Mouse (Mus musculus) limb, embryonic 10.5 days (tissue): ENCODE results near the gene Pde10a. TPM values are rescaled to one million over a fixed set of nuclear protein-coding genes. Genes with fewer than 3 reads are reported as not detected.

ENCODE experiments used
- DNase-seq: peaks from one replicate; pipeline ENCODE4 v3.0.0-alpha.2; 2017; ENCODE audit warnings: low spot score
- H3K27ac ChIP-seq: fragments of 300-500 bp; sonication (generic); 2 replicates; pipeline ENCODE4 v1.5.1; 2016; ENCODE audit warnings: mild to moderate bottlenecking
- H3K27me3 ChIP-seq: fragments of 300-500 bp; sonication (generic); 2 replicates; pipeline ENCODE4 v1.6.1; 2016; ENCODE audit warnings: low read depth, mild to moderate bottlenecking; ENCODE audit not compliant: poor library complexity, severe bottlenecking
- H3K36me3 ChIP-seq: fragments of 300-500 bp; sonication (generic); 2 replicates; pipeline ENCODE4 v1.6.1; 2016; ENCODE audit warnings: mild to moderate bottlenecking, moderate library complexity
- H3K4me1 ChIP-seq: fragments of 300-500 bp; sonication (generic); 2 replicates; pipeline ENCODE4 v1.6.1; 2016
- H3K4me3 ChIP-seq: fragments of 300-500 bp; sonication (generic); 2 replicates; pipeline ENCODE4 v1.5.1; 2016; ENCODE audit warnings: mild to moderate bottlenecking, moderate library complexity
- H3K9me3 ChIP-seq: fragments of 300-500 bp; sonication (generic); replicated peaks from 2 replicates; pipeline ENCODE4 v1.6.1; 2016; ENCODE audit warnings: mild to moderate bottlenecking
- WGBS: fragments of 180-500 bp; shearing (Covaris S2); methylation state at CpG from one replicate; pipeline ENCODE4 v1.1.7; 2016; 5-methylcytosine and 5-hydroxymethylcytosine counted together
- polyA plus RNA-seq: library from polyadenylated mRNA; unstranded; fragments of >200 nt; fragmentation: Nextera tagmentation; extraction: Ambion mirVana; gene quantifications from 2 replicates; pipeline ENCODE4 v1.2.1, GENCODE M21; 2016

Pde10a gene
- polyA plus RNA-seq, 1 experiment from 2014 or later: 1.6 TPM

- Histone ChIP-seq H3K4me3 (no peak overlapping the region), H3K9me3 (no peaks in the 10 kb centered on the region), H3K36me3 (no peaks in the 10 kb centered on the region), H3K27ac (no peak overlapping the region), H3K27me3 (no peaks in the 10 kb centered on the region), H3K4me1 (no peaks in the 10 kb centered on the region)
- WGBS: 89% methylated on average over 14 of the region's 14 CpGs
- DNase-seq: no peak
These were observed 37.1 kb downstream of the Pde10a start for GRCm38 (mm10) chr17:8562101-8562885.

- H3K27me3 ChIP-seq: no peaks in the 10 kb centered on the region
- WGBS: 77% methylated on average over 1 of the region's 1 CpGs
- no peak overlapping the region for H3K4me3 ChIP-seq
- H3K4me1 ChIP-seq: no peaks in the 10 kb centered on the region
- H3K27ac ChIP-seq: no peak overlapping the region
- DNase-seq: no peak
- H3K9me3 ChIP-seq: no peaks in the 10 kb centered on the region
- H3K36me3 ChIP-seq: no peaks in the 10 kb centered on the region
These were observed 37.7 kb downstream of the Pde10a start for GRCm38 (mm10) chr17:8562886-8563280.

- WGBS: 94% methylated on average over 6 of the region's 6 CpGs
- Histone ChIP-seq H3K4me1 (no peaks in the 10 kb centered on the region), H3K9me3 (no peaks in the 10 kb centered on the region), H3K4me3 (no peak within 1 kb of the TSS), H3K27ac (no peak within 1 kb of the TSS), H3K27me3 (no peaks in the 10 kb centered on the region), H3K36me3 (no peaks in the 10 kb centered on the region)
- DNase-seq: no peak
These were observed 41.7 kb downstream of the Pde10a start, which contains the start of gene Gm17087 for GRCm38 (mm10) chr17:8566850-8567249. Gene Gm17087 (minus strand): TSS chr17:8566950.

GRCm38 (mm10) chr17:8573542-8574260 is 48.5 kb downstream of the Pde10a start:
- H3K36me3 ChIP-seq: no peaks in the 10 kb centered on the region
- no peaks in the 10 kb centered on the region for H3K9me3 ChIP-seq
- DNase-seq: no peak
- H3K4me1 ChIP-seq: peaks cover 7% of the 10 kb centered on the region
- WGBS: 85% methylated on average over 8 of the region's 8 CpGs
- no peak overlapping the region for H3K27ac ChIP-seq
- no peak overlapping the region for H3K4me3 ChIP-seq
- H3K27me3 ChIP-seq: no peaks in the 10 kb centered on the region

- no peaks in the 10 kb centered on the region for H3K9me3 ChIP-seq
- no peak overlapping the region for H3K27ac ChIP-seq
- no peak for DNase-seq
- no peaks in the 10 kb centered on the region for H3K36me3 ChIP-seq
- H3K4me1 ChIP-seq: peaks cover 11% of the 10 kb centered on the region
- WGBS: 70% methylated on average over 3 of the region's 3 CpGs
- H3K27me3 ChIP-seq: no peaks in the 10 kb centered on the region
- H3K4me3 ChIP-seq: no peak overlapping the region
These were observed 55.2 kb downstream of the Pde10a start for GRCm38 (mm10) chr17:8580360-8580759.

- no peak for DNase-seq
- Histone ChIP-seq H3K9me3 (no peaks in the 10 kb centered on the region), H3K27me3 (no peaks in the 10 kb centered on the region), H3K36me3 (no peaks in the 10 kb centered on the region), H3K27ac (no peak overlapping the region), H3K4me1 (peaks cover 11% of the 10 kb centered on the region), H3K4me3 (no peak overlapping the region)
- 90% methylated on average over 8 of the region's 8 CpGs for WGBS
These were observed 56.4 kb downstream of the Pde10a start for GRCm38 (mm10) chr17:8581579-8581978.

- no peaks in the 10 kb centered on the region for H3K36me3 ChIP-seq
- no peak overlapping the region for H3K27ac ChIP-seq
- DNase-seq: peak; percentile 85
- H3K4me1 ChIP-seq: 0 out of 2 replicates have a peak, but pooled peaks cover 4% of the 10 kb centered on the region
- H3K27me3 ChIP-seq: peaks cover 11% of the 10 kb centered on the region; the same call in 1 of the 2 replicates
- 16% methylated on average over 22 of the region's 22 CpGs for WGBS
- H3K4me3 ChIP-seq: peak overlapping the region; percentile 33
- no peaks in the 10 kb centered on the region for H3K9me3 ChIP-seq
These were observed 67.5 kb downstream of the Pde10a start for GRCm38 (mm10) chr17:8592427-8593277.

- no peaks in the 10 kb centered on the region for H3K9me3 ChIP-seq
- no peaks in the 10 kb centered on the region for H3K36me3 ChIP-seq
- no peak overlapping the region for H3K4me3 ChIP-seq
- H3K4me1 ChIP-seq: 0 out of 2 replicates have a peak, but pooled peaks cover 3% of the 10 kb centered on the region
- peak; percentile 70 for DNase-seq
- H3K27ac ChIP-seq: no peak overlapping the region
- WGBS: 16% methylated on average over 7 of the region's 7 CpGs
- peaks cover 13% of the 10 kb centered on the region; the same call in 1 of the 2 replicates for H3K27me3 ChIP-seq
These were observed 72.6 kb downstream of the Pde10a start for GRCm38 (mm10) chr17:8597790-8598189.

- 92% methylated on average over 3 of the region's 3 CpGs for WGBS
- H3K36me3 ChIP-seq: no peaks in the 10 kb centered on the region
- H3K4me1 ChIP-seq: no peaks in the 10 kb centered on the region
- H3K9me3 ChIP-seq: no peaks in the 10 kb centered on the region
- H3K27me3 ChIP-seq: 0 out of 2 replicates have a peak, but pooled peaks cover 6% of the 10 kb centered on the region
- no peak overlapping the region for H3K27ac ChIP-seq
- no peak for DNase-seq
- H3K4me3 ChIP-seq: no peak overlapping the region
These were observed 77.8 kb downstream of the Pde10a start for GRCm38 (mm10) chr17:8602976-8603375.

GRCm38 (mm10) chr17:8605921-8606320 is 80.7 kb downstream of the Pde10a start:
- DNase-seq: no peak
- H3K4me3 ChIP-seq: no peak overlapping the region
- 90% methylated on average over 5 of the region's 5 CpGs for WGBS
- H3K36me3 ChIP-seq: no peaks in the 10 kb centered on the region
- H3K27ac ChIP-seq: no peak overlapping the region
- no peaks in the 10 kb centered on the region for H3K27me3 ChIP-seq
- no peaks in the 10 kb centered on the region for H3K9me3 ChIP-seq
- no peaks in the 10 kb centered on the region for H3K4me1 ChIP-seq

- H3K4me1 ChIP-seq: no peaks in the 10 kb centered on the region
- no peak overlapping the region for H3K27ac ChIP-seq
- WGBS: 80% methylated on average over 3 of the region's 3 CpGs
- H3K27me3 ChIP-seq: no peaks in the 10 kb centered on the region
- no peak overlapping the region for H3K4me3 ChIP-seq
- no peaks in the 10 kb centered on the region for H3K9me3 ChIP-seq
- no peaks in the 10 kb centered on the region for H3K36me3 ChIP-seq
- DNase-seq: no peak
These were observed 81.5 kb downstream of the Pde10a start for GRCm38 (mm10) chr17:8606695-8607094.

GRCm38 (mm10) chr17:8611916-8612315 is 86.7 kb downstream of the Pde10a start:
- H3K36me3 ChIP-seq: no peaks in the 10 kb centered on the region
- 89% methylated on average over 4 of the region's 4 CpGs for WGBS

More at GRCm38 (mm10) chr17:8611916-8612315, 86.7 kb downstream of the Pde10a start:
- Histone ChIP-seq H3K27me3 (no peaks in the 10 kb centered on the region), H3K9me3 (no peaks in the 10 kb centered on the region), H3K27ac (no peak overlapping the region), H3K4me1 (no peaks in the 10 kb centered on the region), H3K4me3 (no peak overlapping the region)
- no peak for DNase-seq
